Mouse (Mus musculus) lung, postnatal 36 days (tissue): ENCODE data around the gene Tex38.
A peak's percentile ranks its signal among the peaks of the same experiment; 100 is the strongest.

ENCODE experiments used
- DNase-seq: peaks from one replicate; pipeline ENCODE4 v3.0.0; 2022; ENCODE audit warnings: mixed read lengths

Tex38 gene

DNA sequence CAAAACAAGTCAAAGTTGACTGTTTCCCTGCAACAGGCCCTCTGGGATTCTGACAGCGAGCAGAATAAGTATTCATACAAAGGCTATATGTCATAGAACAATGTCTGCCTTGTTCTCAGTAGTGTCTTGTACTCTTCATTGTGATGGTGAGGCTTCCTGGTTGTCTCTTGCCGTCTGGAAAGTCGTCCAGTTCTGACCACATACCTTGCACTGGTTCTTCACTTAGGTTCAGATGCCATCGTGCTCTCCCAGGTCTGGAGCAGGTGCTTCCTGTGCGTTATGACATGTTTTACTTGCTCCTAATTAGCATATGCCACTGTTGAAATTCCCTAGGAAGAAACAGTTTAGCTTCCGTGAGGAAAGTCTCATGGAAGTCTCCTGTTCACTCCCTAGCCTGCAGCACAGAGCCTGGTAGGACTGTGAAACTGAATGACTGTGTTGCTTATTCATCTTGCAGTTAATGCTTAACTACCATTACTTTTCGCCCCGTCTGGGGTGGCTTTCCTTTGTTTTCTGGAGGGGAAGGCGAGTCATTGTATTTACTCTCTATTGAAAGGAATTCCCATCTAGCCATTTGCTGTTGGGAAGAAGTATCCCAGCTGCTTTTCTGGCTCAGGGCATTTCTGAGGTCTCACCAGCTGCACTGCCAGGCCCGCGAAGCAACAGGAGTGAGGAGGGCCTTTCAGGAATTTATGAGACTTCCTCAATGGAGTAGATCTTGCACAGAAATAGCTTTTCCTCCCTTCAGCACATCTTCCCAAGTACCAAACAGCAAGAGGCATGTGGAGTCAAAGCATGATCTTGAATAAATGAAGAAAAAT, 13.0 kb downstream of the Tex38 start:
- no peak for DNase-seq

DNA sequence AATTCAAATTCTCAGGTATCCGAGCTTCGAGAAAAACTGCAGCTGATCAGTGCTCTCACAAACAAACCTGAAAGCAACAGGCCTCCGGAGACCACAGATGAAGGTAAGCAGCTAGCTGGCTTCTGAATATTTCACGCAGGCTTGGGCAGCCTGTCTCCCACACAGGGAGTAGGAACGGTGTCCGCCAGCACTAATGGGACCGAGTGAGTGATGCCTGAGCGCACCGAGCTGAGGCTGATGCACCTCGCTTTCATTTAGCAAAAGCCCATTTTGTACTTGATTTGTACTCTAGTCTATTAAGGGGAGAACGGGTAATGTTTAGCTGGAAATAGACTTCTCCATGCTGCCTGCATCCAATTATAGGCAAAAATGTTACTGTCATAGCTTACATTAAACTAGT, 16.2 kb downstream of the Tex38 start:
- no peak for DNase-seq

DNA sequence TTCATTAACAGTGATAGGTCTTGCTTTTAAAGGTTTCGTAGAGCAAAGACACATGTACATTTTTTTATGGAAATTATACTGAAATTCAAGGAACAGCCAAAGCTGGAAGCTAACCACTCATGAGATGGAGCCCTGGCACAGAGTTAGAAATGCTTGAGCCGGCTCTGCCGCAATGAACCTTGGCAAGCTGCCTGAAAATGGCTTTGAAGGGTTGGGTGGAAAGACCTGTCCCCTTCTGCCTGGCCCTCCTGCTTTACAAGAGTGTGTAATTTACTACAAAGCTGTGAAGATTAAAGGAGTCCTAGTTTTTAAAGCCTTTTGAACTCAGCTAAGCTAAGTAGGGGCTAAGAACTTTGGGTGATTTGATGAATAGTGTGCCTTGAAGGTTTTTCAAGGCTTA, 19.6 kb downstream of the Tex38 start:
- DNase-seq = peak; percentile 78

DNA sequence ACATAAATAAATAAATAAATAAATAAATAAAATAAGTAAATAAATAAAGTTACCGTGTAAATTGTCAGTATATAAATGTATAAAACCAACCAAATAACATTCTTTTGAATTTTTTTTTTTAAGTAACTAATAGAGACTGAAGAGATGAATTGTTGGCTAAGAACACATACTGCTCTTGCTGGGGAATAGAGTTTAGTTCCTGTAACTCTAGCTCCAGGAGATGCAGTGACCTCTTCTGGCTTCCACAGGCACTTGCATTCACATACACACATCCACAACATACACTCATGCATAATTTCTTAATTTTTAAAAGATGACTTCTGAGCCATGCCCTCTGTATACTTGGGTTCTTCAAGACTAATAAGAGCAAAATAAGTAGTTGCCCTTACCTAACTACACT, 26.0 kb downstream of the Tex38 start:
- no peak for DNase-seq

DNA sequence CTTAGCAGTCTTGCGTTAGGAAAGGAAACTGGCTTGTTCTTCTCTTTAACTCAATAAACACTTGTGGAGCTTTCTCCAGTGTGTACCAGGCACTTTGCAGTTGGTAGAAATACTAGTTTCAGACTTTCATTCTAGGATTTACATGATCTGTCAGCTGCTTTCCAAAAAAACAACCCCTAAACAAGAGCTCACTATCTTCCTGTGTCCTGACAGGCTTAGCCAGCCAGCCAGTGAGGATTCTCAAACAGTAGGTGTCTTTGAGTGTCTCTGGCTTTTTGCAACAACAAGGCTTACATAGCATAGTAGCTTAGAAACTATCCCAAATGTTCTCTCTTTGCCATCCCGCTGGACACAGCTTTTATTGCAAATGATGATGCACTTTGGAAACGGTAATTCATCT, 26.7 kb downstream of the Tex38 start:
- no peak for DNase-seq

DNA sequence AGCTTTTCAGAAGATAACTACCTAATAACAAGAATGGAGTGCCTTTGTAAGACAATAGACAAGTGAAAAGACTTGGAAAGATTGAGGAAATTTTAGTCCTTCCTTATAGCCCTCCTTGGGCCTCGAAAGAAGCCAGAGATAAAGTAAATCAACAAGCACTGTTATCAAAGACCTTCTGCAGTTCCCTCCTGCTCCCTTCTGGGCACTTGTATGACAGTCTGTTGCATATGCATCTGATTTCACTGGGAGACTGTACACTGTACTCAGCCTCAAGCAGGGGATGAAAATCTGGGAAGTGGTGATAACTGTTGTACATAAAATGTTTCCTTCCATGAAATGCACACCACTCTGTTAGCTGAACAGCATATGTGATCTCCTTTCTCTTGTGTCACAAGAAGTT, 31.5 kb downstream of the Tex38 start:
- no peak for DNase-seq

DNA sequence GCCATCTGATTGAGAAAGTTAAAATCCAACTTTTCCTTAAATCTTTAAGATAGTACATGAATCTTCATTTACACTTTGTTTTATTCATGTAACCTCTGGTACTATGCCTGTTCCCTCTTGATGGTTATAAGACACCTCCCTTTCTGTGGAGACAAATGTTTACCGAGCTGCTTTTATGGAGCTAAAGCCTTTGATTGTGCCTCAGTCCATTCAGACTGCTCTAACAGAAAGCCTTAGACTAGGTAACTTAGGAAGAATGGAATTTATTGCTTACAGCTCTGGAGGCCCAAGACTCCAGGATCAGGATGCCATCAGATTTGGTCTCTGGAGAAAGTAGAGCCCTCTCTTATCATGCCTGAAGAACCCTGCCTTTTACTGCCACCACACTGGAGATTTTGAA, 32.6 kb downstream of the Tex38 start:
- no peak for DNase-seq

DNA sequence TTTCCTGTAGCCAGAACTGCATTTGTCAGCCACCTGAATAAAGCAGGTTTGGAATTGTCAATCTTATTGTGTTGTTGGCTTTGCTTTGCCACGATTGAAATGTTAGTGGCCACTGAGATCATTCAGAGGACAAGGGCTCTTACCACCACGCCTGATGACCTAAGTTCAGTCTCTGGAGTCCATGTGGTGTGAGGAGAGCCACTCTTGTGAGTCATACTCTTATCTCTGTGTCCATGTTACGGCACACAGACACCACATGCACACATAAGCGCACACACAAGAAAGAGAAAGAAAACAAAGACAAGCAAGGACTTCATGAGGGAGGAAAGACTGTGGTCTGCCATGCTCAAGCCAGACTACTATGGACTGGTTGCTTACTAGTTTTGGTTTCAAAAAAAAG, 37.7 kb downstream of the Tex38 start:
- DNase-seq = no peak

DNA sequence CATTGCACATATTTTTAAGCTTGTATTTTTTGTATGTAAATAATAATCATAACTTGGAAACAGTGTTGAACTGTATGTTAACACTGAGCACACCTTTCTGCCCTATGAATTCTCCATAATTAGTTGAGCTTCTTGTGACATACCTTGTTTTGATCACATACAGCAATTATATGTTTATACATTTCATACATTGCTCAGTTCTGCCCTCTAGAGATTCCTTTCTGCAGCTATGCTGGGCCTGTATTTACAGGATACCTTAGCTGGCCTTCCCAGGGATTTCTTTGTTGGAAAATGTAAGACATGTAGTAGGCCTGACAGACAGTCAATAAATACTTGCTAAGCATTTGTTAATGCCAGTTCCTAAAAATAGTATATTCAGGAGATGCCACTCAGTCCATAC, 38.2 kb downstream of the Tex38 start:
- peak; percentile 8 for DNase-seq

DNA sequence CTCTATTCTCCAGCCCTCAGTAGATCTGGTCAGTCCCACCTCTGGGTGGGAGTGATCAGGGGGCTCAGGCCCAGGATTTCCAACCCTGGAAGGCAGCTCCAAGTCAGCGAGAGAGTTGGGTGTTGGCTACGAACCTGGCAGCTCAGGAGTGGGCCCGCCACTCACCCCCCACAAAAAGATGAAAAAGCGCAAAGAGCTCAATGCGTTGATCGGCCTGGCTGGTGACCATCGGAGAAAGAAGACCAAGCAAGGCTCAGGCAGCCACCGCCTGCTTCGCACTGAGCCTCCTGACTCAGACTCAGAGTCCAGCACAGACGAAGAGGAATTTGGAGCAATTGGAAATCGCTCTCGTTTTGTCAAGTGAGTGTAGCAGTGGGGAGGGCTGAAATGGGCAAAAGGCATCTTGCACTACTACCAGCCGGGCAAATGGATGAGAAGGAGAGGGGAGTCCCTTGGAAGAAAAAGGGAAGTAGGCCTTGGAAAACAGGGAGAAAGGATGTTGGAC, 42.3 kb downstream of the Tex38 start:
- no peak for DNase-seq

DNA sequence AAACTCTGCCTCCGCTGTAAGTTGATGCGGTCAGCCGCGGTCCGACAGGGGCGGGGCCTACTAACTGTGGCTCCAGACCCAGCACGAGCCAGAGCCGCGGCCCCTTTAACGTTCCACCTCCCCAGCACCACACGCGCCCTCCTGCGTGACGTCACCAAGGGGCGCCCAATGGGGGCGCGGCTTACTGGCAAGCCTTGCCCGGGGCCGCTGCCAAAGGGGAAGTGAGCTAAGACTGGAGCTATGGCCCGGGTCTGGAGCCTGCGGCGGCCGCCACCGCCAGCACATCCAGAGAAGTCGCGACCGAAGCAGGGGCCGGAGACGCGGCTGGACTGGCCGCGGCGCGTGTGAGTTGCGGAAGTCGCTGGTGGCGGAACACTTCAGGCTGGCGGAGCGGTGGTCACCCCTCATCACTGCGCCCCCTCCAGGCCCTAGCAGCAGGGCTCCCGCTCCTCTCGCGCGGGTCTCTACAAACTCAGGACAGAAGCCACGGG, 43.2 kb downstream of the Tex38 start, which contains the start of gene Efcab14:
Gene Efcab14 (plus strand): TSS at position 194 of the 491 bp plus-strand sequence.
- peak; percentile 99 for DNase-seq

DNA sequence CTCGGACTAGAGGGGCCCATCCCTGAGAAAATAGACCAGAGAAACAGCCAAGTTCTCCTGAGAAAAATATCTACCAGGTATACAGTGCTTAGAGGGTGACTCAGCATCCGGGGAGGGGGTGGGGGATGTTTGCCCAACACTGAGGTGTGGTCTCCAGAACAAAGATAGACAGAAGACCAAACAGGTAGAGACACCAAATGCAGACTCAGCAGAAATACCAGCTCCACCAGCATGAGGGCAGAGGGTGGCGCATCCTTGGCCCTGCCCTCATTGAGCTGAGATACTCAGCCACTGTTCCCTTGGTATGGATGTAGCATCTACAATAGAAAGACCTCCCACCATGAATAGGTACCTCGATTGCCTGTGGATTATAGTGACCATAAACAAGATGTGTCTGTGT, 46.0 kb downstream of the Tex38 start:
- no peak for DNase-seq

DNA sequence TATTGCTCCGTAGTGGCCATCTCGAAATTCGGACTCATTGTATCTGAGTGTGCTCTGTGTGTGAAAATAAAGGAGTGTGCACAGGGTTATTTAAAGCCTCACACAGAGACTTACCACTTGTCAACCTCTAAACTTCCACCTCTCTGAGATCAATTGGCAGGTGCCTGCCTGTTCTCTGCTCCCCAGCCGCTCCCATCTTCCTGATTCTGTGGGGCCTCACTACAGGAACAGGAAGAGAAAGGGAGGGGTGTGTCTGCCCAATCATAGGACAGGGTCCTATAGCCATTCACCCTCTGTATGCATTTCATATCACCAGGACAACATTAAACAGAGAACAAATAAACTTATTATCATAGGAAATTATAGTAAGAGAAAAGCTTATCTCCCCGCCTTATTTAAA, 47.1 kb downstream of the Tex38 start:
- DNase-seq = no peak

DNA sequence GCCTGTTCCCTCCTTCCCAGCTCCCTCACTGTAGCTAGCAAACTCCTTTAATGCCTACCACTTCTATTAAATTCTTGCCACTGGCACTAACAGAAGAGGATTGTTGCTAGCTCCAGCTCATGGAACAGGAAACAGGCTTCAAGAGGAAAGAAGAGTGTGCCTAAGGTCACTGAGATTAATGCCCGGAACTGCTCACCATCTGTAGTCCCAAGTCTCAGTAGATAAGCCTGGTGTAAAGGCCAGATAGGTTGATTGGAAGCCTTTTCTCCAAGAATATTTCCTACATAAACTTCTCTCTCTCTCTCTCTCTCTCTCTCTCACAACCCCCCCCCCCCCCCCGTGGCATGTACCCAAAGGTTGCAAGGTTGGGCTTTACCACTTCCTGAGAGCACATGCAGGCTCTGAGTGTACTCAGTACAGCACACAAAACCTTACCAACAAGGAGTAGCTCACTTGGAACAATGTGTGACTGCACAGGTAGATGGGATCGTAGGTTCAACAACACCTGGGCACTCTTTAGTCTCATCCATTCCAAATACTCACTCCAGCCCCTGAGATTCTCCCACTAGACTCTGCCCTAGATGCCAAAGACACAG, 48.5 kb downstream of the Tex38 start:
- no peak for DNase-seq

DNA sequence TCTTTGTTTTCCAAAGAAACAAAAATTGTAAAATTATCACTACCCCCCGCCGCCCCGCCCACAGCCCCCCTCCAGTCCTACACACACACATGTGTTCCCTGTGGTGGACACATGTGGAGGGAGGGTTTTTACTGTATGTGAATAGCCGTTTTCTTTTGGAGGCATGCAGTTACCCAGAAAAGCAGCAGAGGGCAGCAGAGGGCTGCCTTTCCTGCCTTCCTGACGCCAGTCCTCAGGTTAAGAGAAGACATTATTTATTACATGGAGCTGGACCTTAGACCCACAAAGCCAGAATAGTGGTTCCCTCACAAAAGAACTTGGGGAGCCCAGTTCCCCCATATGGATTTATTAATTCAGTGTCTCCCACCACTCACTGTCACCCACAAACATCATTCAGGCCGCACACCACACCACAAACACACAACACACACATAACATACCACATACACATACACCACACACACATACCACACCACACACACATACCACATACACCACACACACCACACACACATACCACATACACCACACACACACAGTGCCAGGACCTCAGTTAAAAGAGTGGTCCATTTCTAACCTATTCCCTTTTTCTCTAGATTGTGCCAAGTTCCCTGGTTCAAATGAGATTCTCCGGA, 49.1 kb downstream of the Tex38 start:
- DNase-seq = peak; percentile 83
